ENCODE assay signal across 20 mouse cellular contexts in genomic region chr8:47181032-47181698, GRCm38 (mm10).
"Had no signal": no experiment of that assay in that cellular context is flagged by ENCODE, and none has a peak within 500 bp of the region (broad histone marks: within the 10 kb centered on the region; RNA-seq: fewer than 3 reads in every experiment).

No protein-coding gene starts in this region.

- H3K36me3 ChIP-seq: intestine, embryonic 15.5 days; liver, embryonic 12.5 days; liver, embryonic 15.5 days had no signal

- H3K9me3 ChIP-seq: intestine, embryonic 15.5 days; limb, embryonic 10.5 days; limb, embryonic 13.5 days; liver, embryonic 12.5 days; liver, embryonic 15.5 days; neural tube, embryonic 12.5 days; stomach, embryonic 15.5 days had no signal

- H3K4me1 ChIP-seq: intestine, embryonic 15.5 days; limb, embryonic 10.5 days; liver, embryonic 12.5 days; liver, embryonic 15.5 days; stomach, embryonic 15.5 days had no signal

- H3K27me3 ChIP-seq: intestine, embryonic 15.5 days; limb, embryonic 13.5 days; liver, embryonic 12.5 days; liver, embryonic 15.5 days; neural tube, embryonic 12.5 days; stomach, embryonic 15.5 days had no signal

- DNase-seq: kidney, adult 11 months; kidney, adult 9 months; kidney, postnatal 25 days; layer of hippocampus, adult 9-11 months; liver; lung, postnatal 10 days; midbrain, embryonic 14.5 days; retina, postnatal 1 day; right cerebral cortex, postnatal 25 days; spleen, adult 18-20 months; thymus, postnatal 25 days had no signal

- H3K4me3 ChIP-seq: intestine, embryonic 15.5 days; layer of hippocampus, adult 2 months; limb, embryonic 10.5 days; limb, embryonic 13.5 days; liver, embryonic 12.5 days; liver, embryonic 15.5 days; neural tube, embryonic 12.5 days; stomach, embryonic 15.5 days had no signal

- ATAC-seq: intestine, embryonic 15.5 days; liver, embryonic 12.5 days had no signal

- H3K4me2 ChIP-seq: intestine, embryonic 15.5 days; limb, embryonic 13.5 days; liver, embryonic 12.5 days; liver, embryonic 15.5 days; midbrain, embryonic 11.5 days; neural tube, embryonic 12.5 days; stomach, embryonic 15.5 days had no signal

- H3K27ac ChIP-seq: intestine, embryonic 15.5 days; layer of hippocampus, adult 2 months; limb, embryonic 10.5 days; limb, embryonic 13.5 days; liver, embryonic 12.5 days; liver, embryonic 15.5 days; neural tube, embryonic 12.5 days; stomach, embryonic 15.5 days had no signal

- H3K9ac ChIP-seq: intestine, embryonic 15.5 days; limb, embryonic 13.5 days; liver, embryonic 12.5 days; liver, embryonic 15.5 days; neural tube, embryonic 12.5 days; stomach, embryonic 15.5 days had no signal
